In the genomic region with DNA sequence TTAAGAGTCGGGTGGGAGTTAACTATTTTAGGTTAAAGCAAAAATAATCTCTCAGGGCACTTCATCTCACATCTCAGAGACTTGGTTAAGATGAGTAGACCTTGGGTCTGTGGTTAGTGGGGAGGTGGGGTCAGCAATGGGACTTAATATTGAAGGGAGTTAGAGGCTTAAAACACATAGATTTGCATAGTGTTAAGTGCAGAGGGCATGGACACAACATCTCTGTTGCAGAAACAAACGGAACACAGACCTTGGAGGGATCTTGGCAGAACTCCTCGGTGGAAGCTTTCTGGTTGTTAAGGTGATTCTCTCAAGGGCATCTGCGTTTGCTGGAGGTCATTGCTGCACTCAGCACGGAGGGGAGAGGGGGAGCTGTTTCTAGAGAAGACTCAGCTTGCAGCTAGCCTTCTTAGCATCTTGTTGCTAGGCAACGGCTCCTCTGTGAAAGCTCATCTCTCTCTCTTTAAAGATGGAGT, we compare ENCODE assay signal across 8 mouse cellular contexts. TPM values are rescaled to one million over a fixed set of nuclear protein-coding genes. Genes with fewer than 3 reads are reported as not detected.
A peak's percentile ranks its signal among the peaks of the same experiment; 100 is the strongest.
DNase-seq lines count a peak whose midpoint lies in the region; ATAC-seq lines count a peak whose summit lies in the region.

No protein-coding gene starts in this region.

- H3K36me3 ChIP-seq in forebrain, embryonic 14.5 days (ENCODE audit: control insufficient read depth, insufficient read depth, low read length) = no peaks in the 10 kb centered on the region
- H3K36me3 ChIP-seq in intestine, embryonic 15.5 days = no peaks in the 10 kb centered on the region
- H3K36me3 ChIP-seq in limb, embryonic 10.5 days = no peaks in the 10 kb centered on the region
- H3K36me3 ChIP-seq in neural tube, embryonic 12.5 days = no peaks in the 10 kb centered on the region

- peaks cover 3% of the 10 kb centered on the region; the same call in 1 of the 2 replicates for H3K4me1 ChIP-seq in forebrain, embryonic 14.5 days (ENCODE audit: control insufficient read depth, insufficient read depth, low read length)
- H3K4me1 ChIP-seq in intestine, embryonic 15.5 days (replicated peaks) = 0 out of 2 replicates have a peak, but pooled peaks cover 4% of the 10 kb centered on the region
- H3K4me1 ChIP-seq in limb, embryonic 10.5 days = peaks cover 22% of the 10 kb centered on the region
- H3K4me1 ChIP-seq in neural tube, embryonic 12.5 days = peaks cover 8% of the 10 kb centered on the region; the same call in 1 of the 2 replicates

- no peak; the same call in 1 of the 2 replicates for ATAC-seq in cerebellum, adult (ENCODE audit: insufficient number of reproducible peaks, low FRiP score, low TSS enrichment)
- ATAC-seq in forebrain, embryonic 14.5 days = peak; percentile 82
- peak; percentile 50 for ATAC-seq in intestine, embryonic 15.5 days
- peak; percentile 89 for ATAC-seq in neural tube, embryonic 12.5 days (ENCODE audit: low FRiP score, low read depth)

- WGBS in forebrain, embryonic 14.5 days = 1% methylated on average over 6 of the region's 6 CpGs
- WGBS in intestine, embryonic 15.5 days = 4% methylated on average over 6 of the region's 6 CpGs
- 4% methylated on average over 6 of the region's 6 CpGs for WGBS in limb, embryonic 10.5 days
- WGBS in neural tube, embryonic 12.5 days = 4% methylated on average over 6 of the region's 6 CpGs

- H3K9ac ChIP-seq in forebrain, embryonic 14.5 days (ENCODE audit: low read length) = 0 out of 2 replicates have a peak overlapping the region, but pooled peaks have one; percentile 38
- no peak overlapping the region for H3K9ac ChIP-seq in intestine, embryonic 15.5 days
- H3K9ac ChIP-seq in neural tube, embryonic 12.5 days = no peak overlapping the region

- 0 out of 2 replicates have a peak, but pooled peaks cover 4% of the 10 kb centered on the region for H3K9me3 ChIP-seq in forebrain, embryonic 14.5 days (replicated peaks; ENCODE audit: control insufficient read depth, low read length)
- no peaks in the 10 kb centered on the region for H3K9me3 ChIP-seq in intestine, embryonic 15.5 days
- no peaks in the 10 kb centered on the region for H3K9me3 ChIP-seq in limb, embryonic 10.5 days (replicated peaks)
- H3K9me3 ChIP-seq in neural tube, embryonic 12.5 days = peaks cover 11% of the 10 kb centered on the region

- DNase-seq in cerebellum, adult 11-12 months = peak; percentile 5
- peak; percentile 28 to 60 for DNase-seq in adrenal gland, postnatal 36 days
- DNase-seq in forebrain, embryonic 14.5 days (ENCODE audit: low spot score) = peak; percentile 97
- DNase-seq in limb, embryonic 10.5 days (ENCODE audit: low spot score) = peak; percentile 56
- no peak for DNase-seq in gastrocnemius, postnatal 14 days

- H3K4me3 ChIP-seq in forebrain, embryonic 14.5 days (ENCODE audit: low read depth, low read length) = peak overlapping the region; percentile 28
- no peak overlapping the region; the same call in 1 of the 2 replicates for H3K4me3 ChIP-seq in intestine, embryonic 15.5 days (replicated peaks)
- peak overlapping the region; percentile 45 for H3K4me3 ChIP-seq in limb, embryonic 10.5 days
- H3K4me3 ChIP-seq in neural tube, embryonic 12.5 days = peak overlapping the region; percentile 19; the same call in 1 of the 2 replicates

- peak overlapping the region; percentile 70 for H3K27ac ChIP-seq in forebrain, embryonic 14.5 days (ENCODE audit: low read depth, low read length)
- no peak overlapping the region for H3K27ac ChIP-seq in intestine, embryonic 15.5 days
- peak overlapping the region; percentile 88; the same call in 1 of the 2 replicates for H3K27ac ChIP-seq in limb, embryonic 10.5 days
- peak overlapping the region; percentile 2; the same call in 1 of the 2 replicates for H3K27ac ChIP-seq in neural tube, embryonic 12.5 days

- H3K27me3 ChIP-seq in forebrain, embryonic 14.5 days (replicated peaks; ENCODE audit: control insufficient read depth, insufficient read depth, low read length) = no peaks in the 10 kb centered on the region
- H3K27me3 ChIP-seq in intestine, embryonic 15.5 days (replicated peaks) = no peaks in the 10 kb centered on the region
- H3K27me3 ChIP-seq in limb, embryonic 10.5 days (ENCODE audit: low read depth, poor library complexity, severe bottlenecking) = no peaks in the 10 kb centered on the region
- H3K27me3 ChIP-seq in neural tube, embryonic 12.5 days (replicated peaks) = no peaks in the 10 kb centered on the region

- intact Hi-C loops in gastrocnemius, postnatal 14 days (cut with DNase I; ENCODE audit: low total_unique reads) = loop anchor here (5.0 kb wide), 1 partner anchor 157 kb away; no protein-coding TSS in a partner anchor

- H3K4me2 ChIP-seq in forebrain, embryonic 14.5 days (ENCODE audit: low read length) = peak overlapping the region; percentile 60
- H3K4me2 ChIP-seq in intestine, embryonic 15.5 days (replicated peaks) = peak overlapping the region; percentile 65
- H3K4me2 ChIP-seq in neural tube, embryonic 12.5 days (replicated peaks) = peak overlapping the region; percentile 58

RNA-seq across cellular contexts. Expression of a gene that starts 51.0 kb away (rescaled TPM):
- total RNA-seq in adrenal gland, postnatal 36 days (2021) = 10 to 100 TPM; 14.7 to 19.4 TPM
- polyA plus RNA-seq in forebrain, embryonic 14.5 days (2014; fragmentation: Nextera tagmentation; extraction: Ambion mirVana) = 1.4 and 2.2 TPM in 2 replicates
- 0.66 and 1.0 TPM in 2 replicates for polyA plus RNA-seq in intestine, embryonic 15.5 days (2015; fragmentation: Nextera tagmentation; extraction: Ambion mirVana)
- polyA plus RNA-seq in limb, embryonic 10.5 days (2016; fragmentation: Nextera tagmentation; extraction: Ambion mirVana) = not detected in 2 replicates
- 0.23 and 0.24 TPM in 2 replicates for polyA plus RNA-seq in neural tube, embryonic 12.5 days (2016; fragmentation: Nextera tagmentation; extraction: Ambion mirVana)
- total RNA-seq in gastrocnemius, postnatal 14 days (2021) = 1 to 10 TPM in 1 of 2 experiments, under 1 TPM in 1; 0.97 to 1.2 TPM
